Mouse (Mus musculus): ENCODE data around the gene Nadsyn1.

Nadsyn1 gene

DNA sequence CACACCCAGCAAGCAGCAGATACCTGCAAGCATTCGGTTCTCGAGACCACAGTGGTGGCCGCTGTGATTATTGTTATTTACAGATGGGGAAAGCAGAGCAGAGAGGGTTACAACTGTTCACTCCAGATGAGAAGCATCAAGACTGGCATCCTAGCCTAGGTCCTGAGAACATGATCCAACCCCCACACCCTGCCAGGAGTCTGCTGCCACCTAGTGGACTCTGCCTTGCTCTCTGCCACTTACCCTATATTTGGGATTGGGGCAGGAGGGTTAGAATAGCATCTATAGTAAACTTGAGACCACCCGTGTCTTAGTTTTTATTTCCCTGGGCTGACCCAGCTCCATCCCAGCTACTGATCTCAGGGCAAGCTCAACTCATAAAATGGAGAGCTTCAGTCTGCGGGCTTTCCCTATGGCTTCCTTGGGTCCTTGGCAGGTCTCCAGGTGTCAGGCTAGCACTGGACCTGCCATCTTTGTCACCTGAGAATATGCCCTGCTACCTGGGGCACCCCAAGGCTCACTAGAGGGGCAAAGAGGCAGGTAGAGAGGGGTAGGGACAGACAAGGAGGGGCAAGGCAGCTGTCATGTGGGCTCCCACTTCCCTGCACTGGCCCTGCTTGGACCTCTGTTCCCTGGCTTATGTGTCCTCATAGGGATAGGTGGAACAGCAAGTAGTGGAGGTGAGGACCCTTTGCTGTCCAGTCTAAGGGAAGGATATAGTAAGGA is 68.5 kb downstream of the Nadsyn1 start:
- DNase-seq (ENCODE audit: low read depth), result peak; percentile 84

DNA sequence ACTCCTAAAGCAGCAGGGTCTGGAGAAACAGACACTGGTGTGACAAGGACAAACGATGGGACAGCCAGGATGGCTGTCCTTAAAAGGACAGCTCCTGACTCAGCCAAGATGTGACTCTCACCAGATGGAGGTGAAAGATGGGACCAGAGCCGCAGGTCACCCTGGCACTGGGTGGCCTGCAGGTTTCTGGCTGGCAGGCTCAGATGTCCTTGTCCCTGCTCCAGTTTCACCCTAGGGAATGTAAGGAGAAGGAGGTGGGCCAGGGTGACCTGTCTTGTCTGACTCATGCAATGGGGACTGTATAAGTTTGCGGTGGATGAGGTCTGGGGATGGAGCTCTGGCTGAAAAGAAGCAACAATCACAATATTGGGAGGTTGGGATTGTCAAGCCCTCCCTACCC is 70.0 kb downstream of the Nadsyn1 start:
- DNase-seq (ENCODE audit: low read depth), result no peak

DNA sequence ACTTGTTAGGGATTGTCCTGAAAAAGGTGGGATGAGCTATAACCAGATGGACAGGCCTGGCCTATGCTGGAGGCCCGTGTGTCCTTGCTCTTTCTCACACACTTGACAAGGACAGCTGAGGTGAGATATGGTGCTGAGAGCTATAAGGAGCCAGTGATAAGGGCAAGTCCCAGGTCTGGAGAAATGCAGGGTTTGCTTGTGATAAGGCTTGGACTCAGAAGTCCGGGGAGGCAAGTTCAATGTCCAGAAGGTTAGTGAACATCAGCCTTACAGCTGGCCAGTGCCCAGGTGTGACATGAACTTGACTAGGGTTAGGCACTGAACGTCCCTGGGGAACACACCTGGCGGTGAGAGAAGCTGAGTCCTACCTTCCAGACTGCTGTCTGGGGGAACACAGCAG is 70.6 kb downstream of the Nadsyn1 start:
- no peak for DNase-seq (ENCODE audit: low read depth)

DNA sequence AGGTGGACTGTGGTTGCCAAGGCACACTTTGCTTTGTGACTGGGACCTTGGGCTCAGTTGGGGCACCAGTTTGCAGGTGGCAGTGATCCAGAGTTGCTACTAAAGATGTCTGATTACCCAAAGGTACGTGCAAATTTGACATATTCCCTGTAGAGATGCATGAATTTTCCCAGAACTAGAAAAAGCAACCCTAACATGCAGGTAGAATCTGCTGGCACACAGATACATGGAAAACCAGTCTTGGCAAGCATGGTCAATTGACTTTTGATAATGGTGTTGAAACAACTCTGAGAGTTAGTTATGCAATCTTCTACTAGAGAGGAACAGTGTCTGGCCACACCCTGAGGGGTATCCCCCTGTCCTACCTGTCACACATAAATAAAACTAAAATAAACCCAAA is 71.3 kb downstream of the Nadsyn1 start:
- no peak for DNase-seq (ENCODE audit: low read depth)

DNA sequence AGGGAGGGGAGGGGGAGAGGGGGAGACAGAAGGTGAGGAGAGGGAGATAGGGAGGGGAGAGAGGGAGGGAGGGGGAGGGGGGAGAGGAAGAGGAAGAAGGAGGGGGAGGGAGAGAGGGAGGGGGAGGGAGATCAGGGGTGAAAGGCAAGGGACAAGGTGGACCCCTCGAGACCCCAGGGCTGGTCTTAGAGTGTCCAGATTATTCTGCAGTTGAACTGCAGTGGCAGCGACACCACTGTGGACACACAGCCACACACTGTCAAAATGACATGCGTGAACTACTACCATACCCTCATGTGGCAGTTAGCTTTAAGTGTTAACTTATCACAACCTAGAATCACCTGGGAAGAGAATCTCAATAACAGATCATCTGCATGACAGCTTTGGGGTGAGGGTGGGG is 73.6 kb downstream of the Nadsyn1 start:
- DNase-seq (ENCODE audit: low read depth), result peak; percentile 8

DNA sequence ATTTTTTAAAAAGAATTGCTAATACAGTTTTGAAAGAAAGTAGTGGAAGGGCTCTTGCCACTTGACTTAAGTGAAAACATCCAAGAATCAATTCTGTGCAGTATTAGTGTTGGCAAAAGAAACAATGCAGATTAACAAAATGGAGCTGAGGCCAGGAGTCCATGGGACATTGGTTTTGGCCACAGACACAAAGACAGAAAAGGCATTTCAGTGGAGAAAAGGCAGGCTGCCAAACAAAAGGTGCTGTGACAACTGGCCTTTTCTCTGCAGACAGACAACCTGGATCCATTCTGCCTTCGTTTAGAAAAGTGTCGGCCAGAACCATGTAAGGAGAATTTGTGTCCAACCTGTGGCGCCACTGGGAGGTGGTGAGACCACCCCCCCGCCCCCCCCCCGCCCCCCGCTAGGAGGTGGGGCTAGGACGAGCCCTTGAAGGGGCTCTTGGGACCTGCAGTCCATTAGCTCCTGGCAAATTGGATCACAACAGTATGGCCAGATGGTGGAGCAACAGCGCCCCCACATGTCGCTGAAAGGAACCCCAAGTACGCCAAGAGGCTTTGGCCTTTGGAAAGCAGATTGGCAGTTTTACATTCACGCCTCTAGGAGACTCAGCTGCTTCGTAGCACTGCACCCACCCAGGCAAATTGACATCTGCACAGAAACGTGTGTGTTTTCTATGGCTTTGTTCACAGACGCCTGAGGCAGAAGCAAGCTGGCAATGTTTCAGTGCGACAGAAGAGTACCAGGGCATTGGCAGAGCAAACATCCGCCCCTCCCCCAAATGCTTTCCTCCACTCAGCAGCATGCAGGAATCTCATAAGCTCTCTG is 74.4 kb downstream of the Nadsyn1 start:
- DNase-seq (ENCODE audit: low read depth), result peak; percentile 90

Measured in naive thymus-derived CD4-positive, alpha-beta T cell, adult 2 months (primary cell).